Mouse (Mus musculus) liver, adult 2 months (tissue): ENCODE measurements around the gene Ddhd1.

Experiments
- CTCF ChIP-seq: fragments of 200-500 bp; IDR thresholded peaks from 2 replicates; pipeline ENCODE4 v1.5.1; 2011; ENCODE audit warnings: low read depth, low read length, control low read depth
- POLR2A ChIP-seq: fragments of 200-500 bp; IDR thresholded peaks from 2 replicates; pipeline ENCODE4 v1.6.1; 2011; ENCODE audit warnings: low read length, control low read depth; ENCODE audit not compliant: insufficient read depth; ENCODE audit errors: extremely low read depth

DNA sequence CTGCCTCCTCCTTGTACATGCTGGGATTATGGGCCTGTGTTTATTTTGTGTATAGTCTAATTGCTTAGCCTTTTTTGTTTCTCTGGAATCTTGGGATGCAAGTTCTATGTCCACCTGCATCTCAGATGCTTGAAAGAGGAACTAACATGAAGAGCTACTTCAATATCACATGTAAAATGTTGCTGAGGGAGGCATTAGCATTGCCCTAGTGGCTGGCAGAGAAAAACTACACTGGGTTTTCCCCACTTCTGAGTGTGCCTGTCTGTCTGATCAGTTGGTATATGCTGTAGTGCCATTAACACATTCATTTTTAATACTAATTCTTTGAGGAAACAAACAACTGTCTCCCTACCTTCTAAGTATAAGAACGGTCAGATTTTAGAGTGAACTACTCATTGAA is 22.4 kb downstream of the Ddhd1 start:
- no peak for TF ChIP-seq POLR2A
- no peak for TF ChIP-seq CTCF
